Mouse (Mus musculus): ENCODE measurements around the gene Gm19935. TPM values are rescaled to one million over a fixed set of nuclear protein-coding genes. Genes with fewer than 3 reads are reported as not detected.
A peak's percentile ranks its signal among the peaks of the same experiment; 100 is the strongest.

The Gm19935 gene
- polyA plus RNA-seq (2015; fragmentation: Nextera tagmentation; extraction: Ambion mirVana), result 0.37 TPM in 1 of 2 replicates, not detected in the other

- Histone ChIP-seq H3K27ac (no peak within 1 kb of the TSS), H3K4me3 (no peak within 1 kb of the TSS), H3K27me3 (no peaks in the 10 kb centered on the region), H3K9ac (no peak within 1 kb of the TSS), H3K4me1 (peaks cover 8% of the 10 kb centered on the region; the same call in 1 of the 2 replicates), H3K9me3 (no peaks in the 10 kb centered on the region), H3K4me2 (no peak within 1 kb of the TSS), H3K36me3 (no peaks in the 10 kb centered on the region)
- WGBS, result 77% methylated on average over 2 of the region's 2 CpGs
- ATAC-seq (ENCODE audit: insufficient number of reproducible peaks, insufficient read depth, low FRiP score, low TSS enrichment, low read depth), result no peak
Observed at GRCm38 (mm10) chr8:90817293-90817692, at the start of gene Gm19935. Gene Gm19935, minus strand, starts transcription at chr8:90817393.

- H3K4me2 ChIP-seq, result peak overlapping the region; percentile 54
- peaks cover 31% of the 10 kb centered on the region for H3K4me1 ChIP-seq
- peak; percentile 94 for ATAC-seq (ENCODE audit: insufficient number of reproducible peaks, insufficient read depth, low FRiP score, low TSS enrichment, low read depth)
- H3K4me3 ChIP-seq, result 0 out of 2 replicates have a peak overlapping the region, but pooled peaks have one; percentile 2
- H3K9me3 ChIP-seq, result no peaks in the 10 kb centered on the region
- WGBS, result 3% methylated on average over 9 of the region's 9 CpGs
- H3K9ac ChIP-seq, result 0 out of 2 replicates have a peak overlapping the region, but pooled peaks have one; percentile 36
- peak overlapping the region; percentile 99 for H3K27ac ChIP-seq
- no peaks in the 10 kb centered on the region for H3K27me3 ChIP-seq
- no peaks in the 10 kb centered on the region for H3K36me3 ChIP-seq
Observed at GRCm38 (mm10) chr8:90862038-90862437, 44.8 kb upstream of the Gm19935 start.

GRCm38 (mm10) chr8:90861266-90861944, 44.2 kb upstream of the Gm19935 start:
- peak overlapping the region; percentile 57 for H3K9ac ChIP-seq
- peak; percentile 23; the same call in 1 of the 2 replicates for ATAC-seq (ENCODE audit: insufficient number of reproducible peaks, insufficient read depth, low FRiP score, low TSS enrichment, low read depth)
- 3% methylated on average over 9 of the region's 9 CpGs for WGBS

GRCm38 (mm10) chr8:90858071-90858470, 40.9 kb upstream of the Gm19935 start:
- ATAC-seq (ENCODE audit: insufficient number of reproducible peaks, insufficient read depth, low FRiP score, low TSS enrichment, low read depth), result no peak
- 93% methylated on average over 2 of the region's 2 CpGs for WGBS
- Histone ChIP-seq H3K27ac (no peak overlapping the region), H3K36me3 (no peaks in the 10 kb centered on the region), H3K4me1 (peaks cover 50% of the 10 kb centered on the region), H3K27me3 (no peaks in the 10 kb centered on the region), H3K4me2 (no peak overlapping the region), H3K9ac (no peak overlapping the region), H3K4me3 (no peak overlapping the region), H3K9me3 (no peaks in the 10 kb centered on the region)

More at GRCm38 (mm10) chr8:90861266-90861944, 44.2 kb upstream of the Gm19935 start:
- Histone ChIP-seq H3K27ac (peak overlapping the region; percentile 99), H3K4me3 (peak overlapping the region; percentile 12; the same call in 1 of the 2 replicates), H3K4me1 (peaks cover 31% of the 10 kb centered on the region), H3K27me3 (no peaks in the 10 kb centered on the region), H3K4me2 (peak overlapping the region; percentile 54), H3K36me3 (no peaks in the 10 kb centered on the region), H3K9me3 (no peaks in the 10 kb centered on the region)

- 45% methylated on average over 1 of the region's 1 CpGs for WGBS
Observed at GRCm38 (mm10) chr8:90856952-90857351, 39.8 kb upstream of the Gm19935 start.

GRCm38 (mm10) chr8:90856171-90856570, 39.0 kb upstream of the Gm19935 start:
- Histone ChIP-seq H3K4me3 (no peak overlapping the region), H3K36me3 (no peaks in the 10 kb centered on the region), H3K9ac (no peak overlapping the region), H3K27me3 (no peaks in the 10 kb centered on the region), H3K9me3 (no peaks in the 10 kb centered on the region), H3K4me1 (peaks cover 35% of the 10 kb centered on the region), H3K27ac (no peak overlapping the region), H3K4me2 (no peak overlapping the region)
- 88% methylated on average over 3 of the region's 3 CpGs for WGBS
- no peak for ATAC-seq (ENCODE audit: insufficient number of reproducible peaks, insufficient read depth, low FRiP score, low TSS enrichment, low read depth)

More at GRCm38 (mm10) chr8:90856952-90857351, 39.8 kb upstream of the Gm19935 start:
- H3K36me3 ChIP-seq, result no peaks in the 10 kb centered on the region
- no peak overlapping the region for H3K9ac ChIP-seq
- no peak overlapping the region for H3K4me3 ChIP-seq
- no peak for ATAC-seq (ENCODE audit: insufficient number of reproducible peaks, insufficient read depth, low FRiP score, low TSS enrichment, low read depth)
- peaks cover 40% of the 10 kb centered on the region for H3K4me1 ChIP-seq
- no peaks in the 10 kb centered on the region for H3K27me3 ChIP-seq
- H3K27ac ChIP-seq, result no peak overlapping the region
- H3K9me3 ChIP-seq, result no peaks in the 10 kb centered on the region
- no peak overlapping the region for H3K4me2 ChIP-seq

GRCm38 (mm10) chr8:90854671-90855161, 37.5 kb upstream of the Gm19935 start:
- no peak overlapping the region for H3K4me3 ChIP-seq
- peak overlapping the region; percentile 46 for H3K9ac ChIP-seq
- H3K27me3 ChIP-seq, result no peaks in the 10 kb centered on the region
- H3K4me1 ChIP-seq, result peaks cover 32% of the 10 kb centered on the region
- H3K4me2 ChIP-seq, result peak overlapping the region; percentile 47
- H3K9me3 ChIP-seq, result no peaks in the 10 kb centered on the region
- H3K36me3 ChIP-seq, result no peaks in the 10 kb centered on the region; the same call in 1 of the 2 replicates
- peak; percentile 64 for ATAC-seq (ENCODE audit: insufficient number of reproducible peaks, insufficient read depth, low FRiP score, low TSS enrichment, low read depth)
- 11% methylated on average over 10 of the region's 10 CpGs for WGBS
- peak overlapping the region; percentile 90 for H3K27ac ChIP-seq

- WGBS, result 63% methylated on average over 9 of the region's 9 CpGs
Observed at GRCm38 (mm10) chr8:90853971-90854670, 36.9 kb upstream of the Gm19935 start.

GRCm38 (mm10) chr8:90851544-90851943, 34.4 kb upstream of the Gm19935 start:
- WGBS, result 58% methylated on average over 8 of the region's 8 CpGs
- Histone ChIP-seq H3K27ac (no peak overlapping the region), H3K4me1 (peaks cover 27% of the 10 kb centered on the region), H3K4me2 (no peak overlapping the region), H3K9ac (no peak overlapping the region), H3K27me3 (no peaks in the 10 kb centered on the region), H3K4me3 (no peak overlapping the region), H3K36me3 (no peaks in the 10 kb centered on the region; the same call in 1 of the 2 replicates), H3K9me3 (no peaks in the 10 kb centered on the region)
- ATAC-seq (ENCODE audit: insufficient number of reproducible peaks, insufficient read depth, low FRiP score, low TSS enrichment, low read depth), result no peak

More at GRCm38 (mm10) chr8:90853971-90854670, 36.9 kb upstream of the Gm19935 start:
- Histone ChIP-seq H3K9ac (peak overlapping the region; percentile 46), H3K27me3 (no peaks in the 10 kb centered on the region), H3K9me3 (no peaks in the 10 kb centered on the region), H3K27ac (peak overlapping the region; percentile 90), H3K4me1 (peaks cover 32% of the 10 kb centered on the region), H3K4me3 (no peak overlapping the region), H3K4me2 (peak overlapping the region; percentile 47), H3K36me3 (no peaks in the 10 kb centered on the region; the same call in 1 of the 2 replicates)
- peak; percentile 6; the same call in 1 of the 2 replicates for ATAC-seq (ENCODE audit: insufficient number of reproducible peaks, insufficient read depth, low FRiP score, low TSS enrichment, low read depth)

GRCm38 (mm10) chr8:90849462-90850050, 32.4 kb upstream of the Gm19935 start:
- no peak for ATAC-seq (ENCODE audit: insufficient number of reproducible peaks, insufficient read depth, low FRiP score, low TSS enrichment, low read depth)
- no peaks in the 10 kb centered on the region for H3K9me3 ChIP-seq
- 49% methylated on average over 11 of the region's 11 CpGs for WGBS

GRCm38 (mm10) chr8:90847980-90848379, 30.8 kb upstream of the Gm19935 start:
- Histone ChIP-seq H3K4me2 (no peak overlapping the region), H3K4me1 (peaks cover 11% of the 10 kb centered on the region), H3K27ac (no peak overlapping the region), H3K9me3 (no peaks in the 10 kb centered on the region), H3K4me3 (no peak overlapping the region), H3K9ac (no peak overlapping the region), H3K27me3 (no peaks in the 10 kb centered on the region), H3K36me3 (peaks cover 5% of the 10 kb centered on the region; the same call in 1 of the 2 replicates)
- no peak for ATAC-seq (ENCODE audit: insufficient number of reproducible peaks, insufficient read depth, low FRiP score, low TSS enrichment, low read depth)
- WGBS, result 84% methylated on average over 7 of the region's 7 CpGs

More at GRCm38 (mm10) chr8:90849462-90850050, 32.4 kb upstream of the Gm19935 start:
- Histone ChIP-seq H3K4me2 (no peak overlapping the region), H3K4me3 (no peak overlapping the region), H3K36me3 (peaks cover 5% of the 10 kb centered on the region; the same call in 1 of the 2 replicates), H3K27ac (0 out of 2 replicates have a peak overlapping the region, but pooled peaks have one; percentile 28), H3K27me3 (no peaks in the 10 kb centered on the region), H3K9ac (peak overlapping the region; percentile 40; the same call in 1 of the 2 replicates), H3K4me1 (peaks cover 19% of the 10 kb centered on the region)

Measured in embryonic facial prominence, embryonic 13.5 days (tissue).